Mouse (Mus musculus) adrenal gland, postnatal 4 days (tissue): ENCODE results near the gene Dnajc8. TPM values are rescaled to one million over a fixed set of nuclear protein-coding genes. Genes with fewer than 3 reads are reported as not detected.
"Not testable (repeated sequence)": the region's sequence is repeated elsewhere in the genome, so short reads cannot be mapped to it uniquely, and the experiment has no call there.

Experiments used
- DNase-seq, 2 experiments: peaks; one replicate each; pipeline ENCODE4 v3.0.0; 2021 to 2022; ENCODE audit warnings: low spot score in 2 of 2, mixed read lengths in 2 of 2
- total RNA-seq, 2 experiments: library from RNA; stranded (reverse); gene quantifications; 2 replicates each; pipeline ENCODE4 v1.2.3; 2021

Gene Dnajc8
- total RNA-seq, 2 experiments from 2014 or later: 110 to 116 TPM

GRCm38 (mm10) chr4:132514555-132515135 lies 20.7 kb upstream of the Dnajc8 start:
- peak; percentile 66 to 75 for DNase-seq

- peak; percentile 57 to 79 for DNase-seq
Observed at GRCm38 (mm10) chr4:132515369-132516155, 19.8 kb upstream of the Dnajc8 start.

- no peak for DNase-seq
Observed at GRCm38 (mm10) chr4:132518066-132518465, 17.3 kb upstream of the Dnajc8 start.

- no peak for DNase-seq
Observed at GRCm38 (mm10) chr4:132519188-132519587, 16.2 kb upstream of the Dnajc8 start.

- DNase-seq: no peak
Observed at GRCm38 (mm10) chr4:132524321-132524741, 11.0 kb upstream of the Dnajc8 start.

- no peak for DNase-seq
Observed at GRCm38 (mm10) chr4:132524808-132525207, 10.5 kb upstream of the Dnajc8 start.

- DNase-seq: no peak
Observed at GRCm38 (mm10) chr4:132526678-132527077, 8.7 kb upstream of the Dnajc8 start.

- no peak for DNase-seq
Observed at GRCm38 (mm10) chr4:132527917-132528522, 7.3 kb upstream of the Dnajc8 start.

- no peak for DNase-seq
Observed at GRCm38 (mm10) chr4:132529344-132529743, 6.0 kb upstream of the Dnajc8 start.

- DNase-seq: no peak
Observed at GRCm38 (mm10) chr4:132530033-132530804, 5.1 kb upstream of the Dnajc8 start.

- no peak for DNase-seq
Observed at GRCm38 (mm10) chr4:132532496-132532895, 2.9 kb upstream of the Dnajc8 start.

- peak; percentile 65 to 76 for DNase-seq
Observed at GRCm38 (mm10) chr4:132532981-132533916, 2.1 kb upstream of the Dnajc8 start, which contains the start of gene Atpif1. Gene Atpif1 (minus strand): TSS chr4:132533659.

GRCm38 (mm10) chr4:132539481-132539880 lies 4.1 kb downstream of the Dnajc8 start:
- no peak for DNase-seq

- DNase-seq: no peak
Observed at GRCm38 (mm10) chr4:132541413-132541812, 6.1 kb downstream of the Dnajc8 start.

- no peak for DNase-seq
Observed at GRCm38 (mm10) chr4:132542724-132543123, 7.4 kb downstream of the Dnajc8 start.

- peak in 1 of 2 experiments; percentile 47 for DNase-seq
Observed at GRCm38 (mm10) chr4:132545851-132546250, 10.5 kb downstream of the Dnajc8 start.

GRCm38 (mm10) chr4:132554221-132554620 lies 18.9 kb downstream of the Dnajc8 start:
- DNase-seq: no peak

GRCm38 (mm10) chr4:132554653-132555052 lies 19.3 kb downstream of the Dnajc8 start:
- no peak for DNase-seq

- DNase-seq: not testable (repeated sequence)
Observed at GRCm38 (mm10) chr4:132555550-132555949, 20.2 kb downstream of the Dnajc8 start.

- DNase-seq: no peak
Observed at GRCm38 (mm10) chr4:132563261-132563660, 27.9 kb downstream of the Dnajc8 start.
